Mouse (Mus musculus) midbrain, postnatal 0 days (tissue): ENCODE measurements at regions not wholly inside any gene's neighbourhood (a gene's known extent, or its start where the extent isn't known, plus 50 kb on each side); places are given as distances from the start of the nearest gene placed in this dataset.

Experiments used
- ATAC-seq: fragments of 200-750 bp; cut with Nextera tagmentation; 2 replicates; pipeline ENCODE4 v1.8.0; 2017; ENCODE audit warnings: moderate number of reproducible peaks, mild to moderate bottlenecking, moderate TSS enrichment, moderate library complexity; ENCODE audit not compliant: low FRiP score
- DNase-seq: peaks from one replicate; pipeline ENCODE4 v3.0.0-alpha.2; 2015; ENCODE audit warnings: low spot score
- H3K27ac ChIP-seq: fragments of 300-500 bp; sonication (generic); 2 replicates; pipeline ENCODE4 v1.5.1; 2014; ENCODE audit warnings: low read depth, mild to moderate bottlenecking, low read length, mixed read lengths
- H3K27me3 ChIP-seq: fragments of 300-500 bp; sonication (generic); 2 replicates; pipeline ENCODE4 v1.6.1; 2014; ENCODE audit warnings: low read length, control low read depth, mixed read lengths; ENCODE audit not compliant: insufficient read depth
- H3K36me3 ChIP-seq: fragments of 300-500 bp; sonication (generic); 2 replicates; pipeline ENCODE4 v1.6.1; 2014; ENCODE audit warnings: low read length, control low read depth, mixed read lengths; ENCODE audit not compliant: insufficient read depth
- H3K4me1 ChIP-seq: fragments of 300-500 bp; sonication (generic); 2 replicates; pipeline ENCODE4 v1.6.1; 2014; ENCODE audit warnings: mild to moderate bottlenecking, control low read depth, antibody characterized with exemption, low read length, mixed read lengths; ENCODE audit not compliant: insufficient read depth
- H3K4me2 ChIP-seq: fragments of 300-500 bp; sonication (generic); 2 replicates; pipeline ENCODE4 v1.6.1; 2014; ENCODE audit warnings: low read depth, mild to moderate bottlenecking, low read length, mixed read lengths; ENCODE audit not compliant: poor library complexity, severe bottlenecking
- H3K4me3 ChIP-seq: fragments of 300-500 bp; sonication (generic); 2 replicates; pipeline ENCODE4 v1.5.1; 2014; ENCODE audit warnings: low read depth, mild to moderate bottlenecking, low read length, moderate library complexity
- H3K9ac ChIP-seq: fragments of 300-500 bp; sonication (generic); replicated peaks from 2 replicates; pipeline ENCODE4 v1.6.1; 2014; ENCODE audit warnings: mild to moderate bottlenecking, low read length, moderate library complexity, mixed read lengths; ENCODE audit not compliant: poor library complexity, severe bottlenecking
- H3K9me3 ChIP-seq: fragments of 300-500 bp; sonication (generic); 2 replicates; pipeline ENCODE4 v1.6.1; 2016; ENCODE audit warnings: low read length, control low read depth
- CTCF ChIP-seq: IDR thresholded peaks from 2 replicates; pipeline ENCODE4 v1.5.1; 2016; ENCODE audit warnings: antibody characterized with exemption, mild to moderate bottlenecking
- WGBS: fragments of 180-500 bp; shearing (Covaris S2); extraction: QIAGEN DNeasy Blood & Tissue Kit; methylation state at CpG from one replicate; pipeline ENCODE4 v1.1.7; 2014; 5-methylcytosine and 5-hydroxymethylcytosine counted together

DNA sequence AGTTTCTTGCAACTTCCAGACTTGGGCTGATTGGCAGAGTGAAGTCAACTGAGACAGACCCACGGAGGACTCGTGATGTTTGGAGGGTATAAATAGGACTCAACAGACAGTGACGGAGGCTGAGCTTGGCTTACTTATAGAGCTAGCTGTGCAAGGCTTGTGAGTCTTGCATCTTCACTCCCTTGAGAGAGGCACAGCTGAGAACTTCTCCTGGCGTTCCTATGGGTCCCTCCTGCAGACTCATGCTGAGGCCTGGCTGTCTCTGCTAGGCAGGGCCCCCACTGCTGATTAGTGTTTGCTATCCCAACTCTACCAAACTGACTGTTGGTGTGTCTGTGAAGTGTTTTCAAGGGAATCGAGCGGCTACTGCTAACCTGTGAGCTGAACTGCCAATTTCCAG lies 553.0 kb downstream of the Zfp704 start:
- Histone ChIP-seq H3K4me2 (no peak overlapping the region), H3K9ac (no peak overlapping the region), H3K27me3 (no peaks in the 10 kb centered on the region), H3K36me3 (no peaks in the 10 kb centered on the region), H3K4me3 (no peak overlapping the region), H3K9me3 (no peaks in the 10 kb centered on the region), H3K4me1 (no peaks in the 10 kb centered on the region), H3K27ac (no peak overlapping the region)
- no peak for ATAC-seq
- no peak for TF ChIP-seq CTCF
- WGBS, result 81% methylated on average over 6 of the region's 6 CpGs
- no peak for DNase-seq

- Histone ChIP-seq H3K4me1 (no peaks in the 10 kb centered on the region), H3K36me3 (no peaks in the 10 kb centered on the region), H3K27ac (no peak overlapping the region), H3K4me2 (no peak overlapping the region), H3K9me3 (no peaks in the 10 kb centered on the region), H3K4me3 (no peak overlapping the region), H3K9ac (no peak overlapping the region), H3K27me3 (no peaks in the 10 kb centered on the region)
- ATAC-seq, result no peak
- no peak for TF ChIP-seq CTCF
- 69% methylated on average over 6 of the region's 6 CpGs for WGBS
- DNase-seq, result no peak
These were observed 554.1 kb downstream of the Zfp704 start for GRCm38 (mm10) chr3:9055780-9056179.
